Mouse (Mus musculus) liver, adult 2 months (tissue): ENCODE data around the gene Rerg. TPM values are rescaled to one million over a fixed set of nuclear protein-coding genes. Genes with fewer than 3 reads are reported as not detected.

Source experiments
- DNase-seq: peaks from one replicate; pipeline ENCODE4 v3.0.0-alpha.2; 2011; ENCODE audit warnings: low read depth, low spot score; ENCODE audit errors: extremely low read depth
- H3K27ac ChIP-seq: fragments of 200-500 bp; replicated peaks from 2 replicates; pipeline ENCODE4 v1.5.1; 2012; ENCODE audit warnings: low read depth, mild to moderate bottlenecking, control low read depth, inconsistent platforms, low read length; ENCODE audit not compliant: insufficient read depth
- H3K27me3 ChIP-seq: fragments of 200-500 bp; 2 replicates; pipeline ENCODE4 v1.6.1; 2012; ENCODE audit warnings: mild to moderate bottlenecking, moderate library complexity, low read length, inconsistent platforms; ENCODE audit not compliant: control insufficient read depth, insufficient read depth
- H3K36me3 ChIP-seq: fragments of 200-500 bp; 2 replicates; pipeline ENCODE4 v1.6.1; 2012; ENCODE audit warnings: low read length, inconsistent platforms; ENCODE audit not compliant: control insufficient read depth, insufficient read depth
- H3K4me1 ChIP-seq: fragments of 200-500 bp; 2 replicates; pipeline ENCODE4 v1.6.1; 2011; ENCODE audit warnings: low read length; ENCODE audit not compliant: control insufficient read depth, insufficient read depth
- H3K4me3 ChIP-seq: fragments of 200-500 bp; 2 replicates; pipeline ENCODE4 v1.5.1; 2011; ENCODE audit warnings: low read depth, mild to moderate bottlenecking, control low read depth, low read length, moderate library complexity; ENCODE audit not compliant: insufficient read depth
- H3K79me2 ChIP-seq: fragments of 200-500 bp; 2 replicates; pipeline ENCODE4 v1.6.1; 2012; ENCODE audit warnings: inconsistent platforms, mild to moderate bottlenecking, low read length, moderate library complexity; ENCODE audit not compliant: control insufficient read depth, insufficient read depth
- H3K9ac ChIP-seq: fragments of 200-500 bp; 2 replicates; pipeline ENCODE4 v1.6.1; 2012; ENCODE audit warnings: low read depth, mild to moderate bottlenecking, control low read depth, inconsistent platforms, low read length
- CTCF ChIP-seq: fragments of 200-500 bp; IDR thresholded peaks from 2 replicates; pipeline ENCODE4 v1.5.1; 2011; ENCODE audit warnings: low read depth, low read length, control low read depth
- POLR2A ChIP-seq: fragments of 200-500 bp; IDR thresholded peaks from 2 replicates; pipeline ENCODE4 v1.6.1; 2011; ENCODE audit warnings: low read length, control low read depth; ENCODE audit not compliant: insufficient read depth; ENCODE audit errors: extremely low read depth
- WGBS: fragments of 180-500 bp; shearing (Covaris S2); methylation state at CpG from one replicate; pipeline ENCODE4 v1.1.7; 2018; 5-methylcytosine and 5-hydroxymethylcytosine counted together
- polyA plus RNA-seq: library from polyadenylated mRNA; depleted of rRNA; stranded (reverse); fragments of >200 nt; gene quantifications from 2 replicates; pipeline ENCODE4 v1.2.3, GENCODE M21; 2012
- total RNA-seq: library from RNA; depleted of rRNA; stranded (reverse); fragments of >200 nt; gene quantifications from 2 replicates; pipeline ENCODE4 v1.2.3, GENCODE M21; 2014

Gene Rerg
- total and polyA plus RNA-seq, 2 experiments: 2.2 TPM

DNA sequence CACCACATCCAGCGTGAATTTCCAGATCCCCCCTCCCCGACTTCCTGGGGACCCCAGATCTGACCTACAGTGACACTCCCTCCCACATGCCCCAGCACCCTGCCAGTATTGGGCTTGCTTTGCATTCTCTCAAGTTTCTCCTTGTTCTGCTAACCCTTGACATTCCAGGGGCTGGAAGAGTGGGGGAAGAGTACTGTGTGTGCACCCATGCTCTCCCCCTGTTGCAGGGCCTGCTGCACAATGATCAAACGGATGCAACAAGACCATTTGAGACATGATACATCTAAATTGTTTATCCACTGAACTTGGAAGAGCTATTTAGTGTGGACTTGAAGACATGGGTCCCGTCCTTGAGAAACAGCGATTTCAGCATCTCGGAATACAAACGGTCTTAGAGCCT is 349 bp upstream of the Rerg start:
- no peak overlapping the region for H3K9ac ChIP-seq
- H3K4me1 ChIP-seq: no peaks in the 10 kb centered on the region
- H3K4me3 ChIP-seq: no peak overlapping the region
- H3K27ac ChIP-seq: no peak overlapping the region
- 36% methylated on average over 7 of the region's 7 CpGs for WGBS
- H3K27me3 ChIP-seq: no peaks in the 10 kb centered on the region
- no peaks in the 10 kb centered on the region for H3K79me2 ChIP-seq
- no peaks in the 10 kb centered on the region for H3K36me3 ChIP-seq
- DNase-seq: no peak
- TF ChIP-seq POLR2A (no peak), CTCF (no peak)

- peak; percentile 32 for DNase-seq
- Histone ChIP-seq H3K27ac (peak overlapping the region; percentile 40), H3K27me3 (no peaks in the 10 kb centered on the region), H3K9ac (peak overlapping the region; percentile 80), H3K4me1 (no peaks in the 10 kb centered on the region), H3K36me3 (no peaks in the 10 kb centered on the region), H3K4me3 (peak overlapping the region; percentile 67), H3K79me2 (no peaks in the 10 kb centered on the region)
- 1% methylated on average over 52 of the region's 53 CpGs for WGBS
- TF ChIP-seq CTCF (peak; percentile 86), POLR2A (no peak)
Measured at GRCm38 (mm10) chr6:137169171-137169968, 927 bp downstream of the Rerg start.

DNA sequence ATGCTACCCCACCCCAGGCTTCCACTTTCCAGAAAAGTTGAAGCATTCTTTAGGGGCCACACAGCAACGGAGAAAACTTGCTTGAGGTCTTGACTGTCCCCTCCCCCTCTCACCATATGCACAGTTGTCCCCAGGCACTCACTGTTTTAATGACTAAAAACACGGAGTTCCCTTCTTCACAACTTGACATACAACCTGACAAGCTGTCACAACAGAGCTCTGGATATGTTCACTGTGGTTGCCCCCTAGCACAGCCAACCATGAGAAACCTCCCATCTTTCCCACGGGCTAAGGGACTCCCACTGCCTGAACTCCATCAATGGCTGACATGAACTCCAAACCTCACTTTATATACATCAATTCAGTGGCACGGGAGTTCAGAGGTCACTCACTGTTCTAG is 3.5 kb downstream of the Rerg start:
- no peak overlapping the region for H3K4me3 ChIP-seq
- no peak overlapping the region for H3K27ac ChIP-seq
- 60% methylated on average over 4 of the region's 4 CpGs for WGBS
- no peak for DNase-seq
- no peak for TF ChIP-seq POLR2A
- no peaks in the 10 kb centered on the region for H3K27me3 ChIP-seq
- no peaks in the 10 kb centered on the region for H3K4me1 ChIP-seq
- H3K36me3 ChIP-seq: no peaks in the 10 kb centered on the region
- no peaks in the 10 kb centered on the region for H3K79me2 ChIP-seq
- no peak overlapping the region for H3K9ac ChIP-seq

DNA sequence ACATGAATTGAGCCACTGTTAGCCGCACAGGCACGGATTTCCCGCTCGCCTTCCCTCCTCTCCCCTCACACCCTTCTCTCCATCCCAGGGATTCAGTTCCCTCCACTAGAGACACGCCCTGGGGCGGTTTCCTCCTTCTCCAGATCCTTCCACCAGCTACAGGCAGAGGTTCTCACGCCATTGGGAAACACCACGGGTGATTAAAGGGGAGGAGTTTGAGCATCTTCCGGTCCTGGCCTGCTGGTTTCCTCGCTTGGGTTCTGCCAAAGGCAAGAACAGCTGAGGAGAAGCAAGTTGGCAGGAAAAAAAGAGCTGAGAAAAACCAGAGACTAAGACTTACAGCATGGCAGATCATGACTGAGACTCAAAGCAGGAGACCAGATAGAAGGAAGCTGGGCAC is 6.7 kb downstream of the Rerg start:
- DNase-seq: peak; percentile 17
- Histone ChIP-seq H3K9ac (no peak overlapping the region), H3K79me2 (no peaks in the 10 kb centered on the region; the same call in 1 of the 2 replicates), H3K4me1 (no peaks in the 10 kb centered on the region; the same call in 1 of the 2 replicates), H3K27me3 (no peaks in the 10 kb centered on the region), H3K36me3 (no peaks in the 10 kb centered on the region), H3K4me3 (no peak overlapping the region), H3K27ac (no peak overlapping the region)
- 61% methylated on average over 10 of the region's 10 CpGs for WGBS
- TF ChIP-seq CTCF (no peak), POLR2A (no peak)

DNA sequence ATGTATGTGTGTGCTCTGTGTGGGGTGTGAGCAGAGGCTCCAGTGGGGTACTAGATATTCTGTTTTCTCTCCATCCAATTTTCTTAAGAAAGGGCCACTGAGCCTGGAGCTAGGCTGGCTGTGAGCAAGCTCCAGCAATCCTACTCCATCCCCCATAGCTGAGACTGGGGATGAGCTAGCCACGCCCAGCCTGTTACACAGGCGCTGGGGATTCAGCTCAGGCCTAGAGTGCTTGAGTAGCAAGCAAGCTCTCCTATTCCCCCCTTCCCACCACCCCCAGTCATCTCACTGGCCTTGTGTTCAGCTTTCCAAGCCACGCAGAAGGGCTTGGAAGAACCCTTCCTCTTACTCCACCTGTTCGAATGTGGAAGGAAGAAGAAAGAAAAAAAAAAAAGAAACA is 7.2 kb downstream of the Rerg start:
- no peaks in the 10 kb centered on the region; the same call in 1 of the 2 replicates for H3K4me1 ChIP-seq
- no peaks in the 10 kb centered on the region; the same call in 1 of the 2 replicates for H3K79me2 ChIP-seq
- no peak overlapping the region for H3K4me3 ChIP-seq
- no peaks in the 10 kb centered on the region for H3K27me3 ChIP-seq
- no peaks in the 10 kb centered on the region for H3K36me3 ChIP-seq
- TF ChIP-seq POLR2A (no peak), CTCF (no peak)
- DNase-seq: no peak
- WGBS: 87% methylated on average over 4 of the region's 4 CpGs
- H3K27ac ChIP-seq: no peak overlapping the region
- no peak overlapping the region for H3K9ac ChIP-seq

- Histone ChIP-seq H3K36me3 (no peaks in the 10 kb centered on the region), H3K79me2 (no peaks in the 10 kb centered on the region; the same call in 1 of the 2 replicates), H3K9ac (no peak overlapping the region), H3K27ac (no peak overlapping the region), H3K4me3 (no peak overlapping the region), H3K4me1 (no peaks in the 10 kb centered on the region; the same call in 1 of the 2 replicates), H3K27me3 (no peaks in the 10 kb centered on the region)
- TF ChIP-seq POLR2A (no peak), CTCF (no peak)
- 89% methylated on average over 7 of the region's 7 CpGs for WGBS
- DNase-seq: no peak
Measured at GRCm38 (mm10) chr6:137162481-137162880, 7.8 kb downstream of the Rerg start.
